Mouse (Mus musculus): ENCODE measurements around the gene Agl. TPM values are rescaled to one million over a fixed set of nuclear protein-coding genes. Genes with fewer than 3 reads are reported as not detected.

The Agl gene
- 10.2 and 10.4 TPM in 2 replicates for polyA plus RNA-seq (2014; fragmentation: Nextera tagmentation; extraction: Ambion mirVana)

GRCm38 (mm10) chr3:116807811-116808506, at the start of gene Agl:
TSS of gene Agl (minus strand) at chr3:116808166.
- under 1% methylated on average over 55 of the region's 57 CpGs for WGBS
- H3K4me2 ChIP-seq (ENCODE audit: low read depth, severe bottlenecking) = peak within 1 kb of the TSS; percentile 75
- no peaks in the 10 kb centered on the region for H3K4me1 ChIP-seq (ENCODE audit: control insufficient read depth, insufficient read depth, low read length)
- no peaks in the 10 kb centered on the region for H3K9me3 ChIP-seq (ENCODE audit: control insufficient read depth, low read length)
- ATAC-seq (ENCODE audit: insufficient number of reproducible peaks, low FRiP score, low TSS enrichment, low read depth) = peak; percentile 99
- no peaks in the 10 kb centered on the region for H3K27me3 ChIP-seq (ENCODE audit: control insufficient read depth, insufficient read depth, low read length)
- H3K4me3 ChIP-seq (ENCODE audit: low read depth, low read length) = peak within 1 kb of the TSS; percentile 77
- H3K36me3 ChIP-seq (ENCODE audit: control insufficient read depth, insufficient read depth, low read length) = no peaks in the 10 kb centered on the region
- 0 out of 2 replicates have a peak within 1 kb of the TSS, but pooled peaks have one; percentile 26 for H3K27ac ChIP-seq (replicated peaks; ENCODE audit: low read depth, low read length)
- peak within 1 kb of the TSS; percentile 63 for H3K9ac ChIP-seq (ENCODE audit: low read length)
- peak; percentile 98 for DNase-seq (ENCODE audit: low spot score)

- Histone ChIP-seq H3K4me2 (ENCODE audit: low read depth, severe bottlenecking) (no peak overlapping the region), H3K9me3 (ENCODE audit: control insufficient read depth, low read length) (no peaks in the 10 kb centered on the region), H3K4me1 (ENCODE audit: control insufficient read depth, insufficient read depth, low read length) (no peaks in the 10 kb centered on the region), H3K9ac (ENCODE audit: low read length) (no peak overlapping the region), H3K4me3 (ENCODE audit: low read depth, low read length) (no peak overlapping the region), H3K27me3 (ENCODE audit: control insufficient read depth, insufficient read depth, low read length) (no peaks in the 10 kb centered on the region), H3K27ac (replicated peaks; ENCODE audit: low read depth, low read length) (no peak overlapping the region), H3K36me3 (ENCODE audit: control insufficient read depth, insufficient read depth, low read length) (no peaks in the 10 kb centered on the region)
- 85% methylated on average over 6 of the region's 6 CpGs for WGBS
- DNase-seq (ENCODE audit: low spot score) (no peak), ATAC-seq (ENCODE audit: insufficient number of reproducible peaks, low FRiP score, low TSS enrichment, low read depth) (no peak)
Measured at GRCm38 (mm10) chr3:116857611-116858010, 49.6 kb upstream of the Agl start.

- Histone ChIP-seq H3K9me3 (ENCODE audit: control insufficient read depth, low read length) (no peaks in the 10 kb centered on the region), H3K9ac (ENCODE audit: low read length) (no peak overlapping the region), H3K27ac (replicated peaks; ENCODE audit: low read depth, low read length) (no peak overlapping the region), H3K4me3 (ENCODE audit: low read depth, low read length) (no peak overlapping the region), H3K4me2 (ENCODE audit: low read depth, severe bottlenecking) (no peak overlapping the region), H3K27me3 (ENCODE audit: control insufficient read depth, insufficient read depth, low read length) (no peaks in the 10 kb centered on the region), H3K4me1 (ENCODE audit: control insufficient read depth, insufficient read depth, low read length) (no peaks in the 10 kb centered on the region), H3K36me3 (ENCODE audit: control insufficient read depth, insufficient read depth, low read length) (no peaks in the 10 kb centered on the region)
- WGBS = 88% methylated on average over 3 of the region's 3 CpGs
- no peak for DNase-seq (ENCODE audit: low spot score)
- ATAC-seq (ENCODE audit: insufficient number of reproducible peaks, low FRiP score, low TSS enrichment, low read depth) = no peak
Measured at GRCm38 (mm10) chr3:116852421-116852820, 44.5 kb upstream of the Agl start.

- Histone ChIP-seq H3K27ac (replicated peaks; ENCODE audit: low read depth, low read length) (no peak overlapping the region), H3K36me3 (ENCODE audit: control insufficient read depth, insufficient read depth, low read length) (no peaks in the 10 kb centered on the region), H3K4me3 (ENCODE audit: low read depth, low read length) (no peak overlapping the region), H3K4me1 (ENCODE audit: control insufficient read depth, insufficient read depth, low read length) (no peaks in the 10 kb centered on the region), H3K9ac (ENCODE audit: low read length) (no peak overlapping the region), H3K9me3 (ENCODE audit: control insufficient read depth, low read length) (no peaks in the 10 kb centered on the region), H3K4me2 (ENCODE audit: low read depth, severe bottlenecking) (no peak overlapping the region), H3K27me3 (ENCODE audit: control insufficient read depth, insufficient read depth, low read length) (no peaks in the 10 kb centered on the region)
- DNase-seq (ENCODE audit: low spot score) (no peak), ATAC-seq (ENCODE audit: insufficient number of reproducible peaks, low FRiP score, low TSS enrichment, low read depth) (no peak)
- 94% methylated on average over 1 of the region's 1 CpGs for WGBS
Measured at GRCm38 (mm10) chr3:116850376-116850775, 42.4 kb upstream of the Agl start.

- H3K4me3 ChIP-seq (ENCODE audit: low read depth, low read length) = no peak overlapping the region
Measured at GRCm38 (mm10) chr3:116848936-116849335, 41.0 kb upstream of the Agl start.

GRCm38 (mm10) chr3:116848099-116848498, 40.1 kb upstream of the Agl start:
- Histone ChIP-seq H3K27ac (replicated peaks; ENCODE audit: low read depth, low read length) (no peak overlapping the region), H3K36me3 (ENCODE audit: control insufficient read depth, insufficient read depth, low read length) (no peaks in the 10 kb centered on the region), H3K27me3 (ENCODE audit: control insufficient read depth, insufficient read depth, low read length) (no peaks in the 10 kb centered on the region), H3K9me3 (ENCODE audit: control insufficient read depth, low read length) (no peaks in the 10 kb centered on the region), H3K9ac (ENCODE audit: low read length) (no peak overlapping the region), H3K4me1 (ENCODE audit: control insufficient read depth, insufficient read depth, low read length) (no peaks in the 10 kb centered on the region), H3K4me3 (ENCODE audit: low read depth, low read length) (no peak overlapping the region), H3K4me2 (ENCODE audit: low read depth, severe bottlenecking) (no peak overlapping the region)
- 81% methylated on average over 1 of the region's 1 CpGs for WGBS
- no peak for DNase-seq (ENCODE audit: low spot score)
- no peak for ATAC-seq (ENCODE audit: insufficient number of reproducible peaks, low FRiP score, low TSS enrichment, low read depth)

More at GRCm38 (mm10) chr3:116848936-116849335, 41.0 kb upstream of the Agl start:
- Histone ChIP-seq H3K4me1 (ENCODE audit: control insufficient read depth, insufficient read depth, low read length) (no peaks in the 10 kb centered on the region), H3K9ac (ENCODE audit: low read length) (no peak overlapping the region), H3K4me2 (ENCODE audit: low read depth, severe bottlenecking) (no peak overlapping the region), H3K27ac (replicated peaks; ENCODE audit: low read depth, low read length) (no peak overlapping the region), H3K36me3 (ENCODE audit: control insufficient read depth, insufficient read depth, low read length) (no peaks in the 10 kb centered on the region), H3K27me3 (ENCODE audit: control insufficient read depth, insufficient read depth, low read length) (no peaks in the 10 kb centered on the region), H3K9me3 (ENCODE audit: control insufficient read depth, low read length) (no peaks in the 10 kb centered on the region)
- 83% methylated on average over 4 of the region's 4 CpGs for WGBS
- DNase-seq (ENCODE audit: low spot score) (no peak), ATAC-seq (ENCODE audit: insufficient number of reproducible peaks, low FRiP score, low TSS enrichment, low read depth) (no peak)

- DNase-seq (ENCODE audit: low spot score) (no peak), ATAC-seq (ENCODE audit: insufficient number of reproducible peaks, low FRiP score, low TSS enrichment, low read depth) (no peak)
- 77% methylated on average over 4 of the region's 4 CpGs for WGBS
Measured at GRCm38 (mm10) chr3:116846084-116846483, 38.1 kb upstream of the Agl start.

GRCm38 (mm10) chr3:116844880-116845579, 37.1 kb upstream of the Agl start:
- Histone ChIP-seq H3K27ac (replicated peaks; ENCODE audit: low read depth, low read length) (no peak overlapping the region), H3K4me2 (ENCODE audit: low read depth, severe bottlenecking) (no peak overlapping the region), H3K9me3 (ENCODE audit: control insufficient read depth, low read length) (no peaks in the 10 kb centered on the region), H3K36me3 (ENCODE audit: control insufficient read depth, insufficient read depth, low read length) (no peaks in the 10 kb centered on the region), H3K4me1 (ENCODE audit: control insufficient read depth, insufficient read depth, low read length) (no peaks in the 10 kb centered on the region), H3K27me3 (ENCODE audit: control insufficient read depth, insufficient read depth, low read length) (no peaks in the 10 kb centered on the region), H3K4me3 (ENCODE audit: low read depth, low read length) (no peak overlapping the region), H3K9ac (ENCODE audit: low read length) (no peak overlapping the region)
- DNase-seq (ENCODE audit: low spot score) (no peak), ATAC-seq (ENCODE audit: insufficient number of reproducible peaks, low FRiP score, low TSS enrichment, low read depth) (no peak)
- 90% methylated on average over 10 of the region's 10 CpGs for WGBS

More at GRCm38 (mm10) chr3:116846084-116846483, 38.1 kb upstream of the Agl start:
- no peaks in the 10 kb centered on the region for H3K4me1 ChIP-seq (ENCODE audit: control insufficient read depth, insufficient read depth, low read length)
- no peak overlapping the region for H3K4me2 ChIP-seq (ENCODE audit: low read depth, severe bottlenecking)
- no peaks in the 10 kb centered on the region for H3K27me3 ChIP-seq (ENCODE audit: control insufficient read depth, insufficient read depth, low read length)
- no peak overlapping the region for H3K27ac ChIP-seq (replicated peaks; ENCODE audit: low read depth, low read length)
- no peaks in the 10 kb centered on the region for H3K36me3 ChIP-seq (ENCODE audit: control insufficient read depth, insufficient read depth, low read length)
- no peak overlapping the region for H3K9ac ChIP-seq (ENCODE audit: low read length)
- no peaks in the 10 kb centered on the region for H3K9me3 ChIP-seq (ENCODE audit: control insufficient read depth, low read length)
- H3K4me3 ChIP-seq (ENCODE audit: low read depth, low read length) = no peak overlapping the region

Data from limb, embryonic 11.5 days (tissue).